Mouse (Mus musculus) heart, embryonic 14.5 days (tissue): ENCODE measurements at regions not wholly inside any gene's neighbourhood (a gene's known extent, or its start where the extent isn't known, plus 50 kb on each side); places are given as distances from the start of the nearest gene placed in this dataset.
"Not testable (repeated sequence)": the region's sequence is repeated elsewhere in the genome, so short reads cannot be mapped to it uniquely, and the experiment has no call there.

Source experiments
- ATAC-seq: fragments of 200-750 bp; cut with Nextera tagmentation; 2 replicates; pipeline ENCODE4 v1.8.0; 2017; ENCODE audit warnings: low read depth, moderate TSS enrichment; ENCODE audit not compliant: insufficient number of reproducible peaks, insufficient read depth, low FRiP score
- H3K27ac ChIP-seq, 2 experiments: fragments of 200-500 bp in 1 of 2; fragments of 300-500 bp in 1 of 2; sonication (generic) in 1 of 2; replicated peaks in 1 of 2; 2 replicates each; pipeline ENCODE4 v1.5.1; 2012 to 2014; ENCODE audit warnings: low read depth in 2 of 2, low read length in 2 of 2, control low read depth in 1 of 2, mild to moderate bottlenecking in 1 of 2, mixed read lengths in 1 of 2; ENCODE audit not compliant: control insufficient read depth in 1 of 2, insufficient read depth in 1 of 2
- H3K27me3 ChIP-seq: fragments of 300-500 bp; sonication (generic); 2 replicates; pipeline ENCODE4 v1.6.1; 2014; ENCODE audit warnings: mild to moderate bottlenecking, low read length, control low read depth; ENCODE audit not compliant: control insufficient read depth, insufficient read depth
- H3K36me3 ChIP-seq: fragments of 300-500 bp; sonication (generic); 2 replicates; pipeline ENCODE4 v1.6.1; 2014; ENCODE audit warnings: mild to moderate bottlenecking, control low read depth, low read length, mixed read lengths; ENCODE audit not compliant: control insufficient read depth, insufficient read depth
- H3K4me1 ChIP-seq, 2 experiments: fragments of 200-500 bp in 1 of 2; fragments of 300-500 bp in 1 of 2; sonication (generic) in 1 of 2; 2 replicates each; pipeline ENCODE4 v1.6.1; 2012 to 2014; ENCODE audit warnings: low read length in 2 of 2, control low read depth in 1 of 2, mixed read lengths in 1 of 2; ENCODE audit not compliant: control insufficient read depth in 2 of 2, insufficient read depth in 2 of 2
- H3K4me2 ChIP-seq: fragments of 300-500 bp; sonication (generic); 2 replicates; pipeline ENCODE4 v1.6.1; 2014; ENCODE audit warnings: mild to moderate bottlenecking, low read length
- H3K4me3 ChIP-seq, 2 experiments: fragments of 200-500 bp in 1 of 2; fragments of 300-500 bp in 1 of 2; sonication (generic) in 1 of 2; 2 replicates each; pipeline ENCODE4 v1.5.1; 2012 to 2014; ENCODE audit warnings: low read length in 2 of 2, mild to moderate bottlenecking in 2 of 2, control low read depth in 1 of 2, low read depth in 1 of 2, moderate library complexity in 1 of 2; ENCODE audit not compliant: control insufficient read depth in 1 of 2, insufficient read depth in 1 of 2
- H3K9ac ChIP-seq: fragments of 300-500 bp; sonication (generic); 2 replicates; pipeline ENCODE4 v1.6.1; 2014; ENCODE audit warnings: mild to moderate bottlenecking, low read length
- H3K9me3 ChIP-seq: fragments of 300-500 bp; sonication (generic); 2 replicates; pipeline ENCODE4 v1.6.1; 2016; ENCODE audit warnings: low read length, control low read depth; ENCODE audit not compliant: control insufficient read depth
- WGBS: fragments of 180-500 bp; shearing (Covaris S2); extraction: QIAGEN DNeasy Blood & Tissue Kit; methylation state at CpG from one replicate; pipeline ENCODE4 v1.1.7; 2014; 5-methylcytosine and 5-hydroxymethylcytosine counted together

- Histone ChIP-seq H3K4me1 (no peaks in the 10 kb centered on the region), H3K9me3 (no peaks in the 10 kb centered on the region), H3K4me2 (no peak overlapping the region), H3K27ac (no peak overlapping the region), H3K4me3 (no peak overlapping the region), H3K27me3 (no peaks in the 10 kb centered on the region), H3K36me3 (no peaks in the 10 kb centered on the region), H3K9ac (no peak overlapping the region)
- no peak for ATAC-seq
- WGBS: 78% methylated on average over 6 of the region's 6 CpGs
These were observed 628.6 kb upstream of the Chrm3 start for GRCm38 (mm10) chr13:10989095-10989814.

- Histone ChIP-seq H3K36me3 (no peaks in the 10 kb centered on the region), H3K9me3 (no peaks in the 10 kb centered on the region), H3K27me3 (no peaks in the 10 kb centered on the region), H3K4me2 (no peak overlapping the region), H3K27ac (no peak overlapping the region), H3K4me1 (no peaks in the 10 kb centered on the region), H3K9ac (no peak overlapping the region), H3K4me3 (no peak overlapping the region)
- no peak for ATAC-seq
These were observed 623.1 kb upstream of the Chrm3 start for GRCm38 (mm10) chr13:10983736-10984135.

GRCm38 (mm10) chr13:10982543-10982942 lies 621.9 kb upstream of the Chrm3 start:
- no peaks in the 10 kb centered on the region for H3K9me3 ChIP-seq
- H3K4me1 ChIP-seq: no peaks in the 10 kb centered on the region
- no peak overlapping the region for H3K9ac ChIP-seq
- no peak for ATAC-seq
- no peak overlapping the region for H3K27ac ChIP-seq
- no peaks in the 10 kb centered on the region for H3K36me3 ChIP-seq
- H3K4me3 ChIP-seq: no peak overlapping the region
- WGBS: 85% methylated on average over 4 of the region's 4 CpGs
- H3K27me3 ChIP-seq: no peaks in the 10 kb centered on the region
- H3K4me2 ChIP-seq: no peak overlapping the region

- Histone ChIP-seq H3K4me1 (no peaks in the 10 kb centered on the region), H3K27ac (no peak overlapping the region), H3K9me3 (no peaks in the 10 kb centered on the region), H3K4me2 (no peak overlapping the region), H3K36me3 (no peaks in the 10 kb centered on the region), H3K9ac (no peak overlapping the region), H3K4me3 (no peak overlapping the region), H3K27me3 (no peaks in the 10 kb centered on the region)
- 69% methylated on average over 3 of the region's 3 CpGs for WGBS
- no peak for ATAC-seq
These were observed 611.3 kb upstream of the Chrm3 start for GRCm38 (mm10) chr13:10971932-10972331.

GRCm38 (mm10) chr13:10970721-10971120 lies 610.1 kb upstream of the Chrm3 start:
- H3K36me3 ChIP-seq: no peaks in the 10 kb centered on the region
- WGBS: 85% methylated on average over 3 of the region's 3 CpGs
- ATAC-seq: no peak
- H3K4me2 ChIP-seq: no peak overlapping the region
- no peak overlapping the region for H3K4me3 ChIP-seq
- H3K27me3 ChIP-seq: no peaks in the 10 kb centered on the region
- H3K9me3 ChIP-seq: no peaks in the 10 kb centered on the region
- H3K9ac ChIP-seq: no peak overlapping the region
- no peaks in the 10 kb centered on the region for H3K4me1 ChIP-seq
- no peak overlapping the region for H3K27ac ChIP-seq

- no peaks in the 10 kb centered on the region for H3K4me1 ChIP-seq
- no peaks in the 10 kb centered on the region for H3K9me3 ChIP-seq
- no peak overlapping the region for H3K4me3 ChIP-seq
- no peak for ATAC-seq
- no peaks in the 10 kb centered on the region for H3K27me3 ChIP-seq
- H3K4me2 ChIP-seq: no peak overlapping the region
- H3K9ac ChIP-seq: no peak overlapping the region
- no peaks in the 10 kb centered on the region for H3K36me3 ChIP-seq
- no peak overlapping the region for H3K27ac ChIP-seq
- WGBS: 85% methylated on average over 3 of the region's 3 CpGs
These were observed 592.3 kb upstream of the Chrm3 start for GRCm38 (mm10) chr13:10952923-10953322.

- 73% methylated on average over 8 of the region's 9 CpGs for WGBS
- not testable (repeated sequence) for H3K4me3 ChIP-seq, H3K9me3 ChIP-seq, H3K4me2 ChIP-seq, H3K27ac ChIP-seq, H3K27me3 ChIP-seq, H3K36me3 ChIP-seq, H3K4me1 ChIP-seq, H3K9ac ChIP-seq, ATAC-seq
These were observed 590.0 kb upstream of the Chrm3 start for GRCm38 (mm10) chr13:10950658-10951057.

- no peak overlapping the region for H3K9ac ChIP-seq
- H3K4me1 ChIP-seq: no peaks in the 10 kb centered on the region
- H3K4me3 ChIP-seq: no peak overlapping the region
- no peak overlapping the region for H3K27ac ChIP-seq
- H3K9me3 ChIP-seq: no peaks in the 10 kb centered on the region
- no peak overlapping the region for H3K4me2 ChIP-seq
- no peaks in the 10 kb centered on the region for H3K27me3 ChIP-seq
- no peaks in the 10 kb centered on the region for H3K36me3 ChIP-seq
- no peak for ATAC-seq
- WGBS: 62% methylated on average over 2 of the region's 2 CpGs
These were observed 586.8 kb upstream of the Chrm3 start for GRCm38 (mm10) chr13:10947398-10947797.
